Comparison of ENCODE assay signal across 9 mouse cellular contexts in the genomic region with DNA sequence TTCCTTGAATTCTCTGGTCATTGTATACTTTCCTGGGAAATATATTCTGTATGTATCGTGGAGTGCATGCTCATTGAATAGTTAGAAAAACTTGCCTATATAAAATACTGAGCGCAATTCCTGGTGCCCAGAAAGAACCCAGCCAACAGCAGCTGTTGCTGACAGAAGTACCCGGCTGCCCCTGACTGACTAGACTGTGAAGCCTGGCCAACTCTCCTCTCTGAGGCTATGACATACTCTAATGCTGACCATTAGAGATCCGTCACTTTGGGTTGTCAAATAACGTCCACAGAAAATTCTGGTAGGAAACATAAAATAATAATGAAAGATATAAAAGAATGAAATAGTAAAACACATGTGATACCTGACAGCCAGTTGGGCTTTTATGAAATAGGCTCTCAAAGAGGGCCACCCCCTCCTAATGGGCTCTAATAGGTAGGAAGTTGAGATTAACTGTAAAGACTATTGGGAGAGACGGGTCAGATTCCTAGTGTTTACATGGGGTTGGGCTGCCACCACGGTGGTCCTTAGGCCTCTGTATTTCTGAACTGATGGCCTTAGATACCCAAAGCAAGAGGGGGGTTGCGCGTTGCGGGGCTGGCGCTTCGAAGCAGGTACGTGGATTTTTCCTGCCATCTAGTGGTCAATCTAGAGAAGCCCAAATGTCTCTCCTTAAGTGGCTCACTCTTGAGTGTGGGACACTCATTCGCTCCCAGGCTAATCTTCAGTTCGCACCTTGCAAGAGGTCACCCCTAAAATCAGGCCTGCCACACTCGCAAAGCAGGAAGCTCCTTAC. TPM values are rescaled to one million over a fixed set of nuclear protein-coding genes. Genes with fewer than 3 reads are reported as not detected.
DNase-seq lines count a peak whose midpoint lies in the region; ATAC-seq and TF ChIP-seq lines count a peak whose summit lies in the region.
"Had no signal": no experiment of that assay in that cellular context is flagged by ENCODE, and none has a peak within 500 bp of the region (broad histone marks: within the 10 kb centered on the region; RNA-seq: fewer than 3 reads in every experiment).

No protein-coding gene starts in this region.

- ATAC-seq in midbrain, embryonic 11.5 days (ENCODE audit: low FRiP score) = peak; percentile 86

- no peaks in the 10 kb centered on the region for H3K27me3 ChIP-seq in thymus, adult 2 months (ENCODE audit: control insufficient read depth, insufficient read depth, low read length)
- no peaks in the 10 kb centered on the region for H3K27me3 ChIP-seq in midbrain, embryonic 11.5 days (ENCODE audit: control insufficient read depth, insufficient read depth, low read length)

- H3K9me3 ChIP-seq in midbrain, embryonic 11.5 days (ENCODE audit: control insufficient read depth, low read length) = no peaks in the 10 kb centered on the region

- DNase-seq in thymus, postnatal 0 days (ENCODE audit: low spot score) = peak; percentile 2
- DNase-seq in thymus, adult 2 months = no peak
- DNase-seq in embryo, embryonic 11.5 days (ENCODE audit: low read depth, low spot score) = peak; percentile 48
- peak; percentile 7 to 29 for DNase-seq in heart, postnatal 14 days
- peak; percentile 31 to 33 for DNase-seq in layer of hippocampus, postnatal 25 days (ENCODE audit: extremely low spot score in 1 of 2, low spot score in 1 of 2)
- DNase-seq in midbrain, embryonic 11.5 days (ENCODE audit: low spot score, missing footprints) = peak; percentile 95
- DNase-seq in yolk sac, embryonic 10.5 days (ENCODE audit: low spot score) = peak; percentile 43
- DNase-seq in urinary bladder, postnatal 14 days (ENCODE audit: low spot score) = no peak

- no peak overlapping the region for H3K9ac ChIP-seq in midbrain, embryonic 11.5 days (ENCODE audit: low read length)

- 46% methylated on average over 16 of the region's 16 CpGs for WGBS in thymus, adult 2 months
- WGBS in midbrain, embryonic 11.5 days = 29% methylated on average over 16 of the region's 16 CpGs

- TF ChIP-seq CTCF in thymus, adult 2 months (IDR thresholded peaks at IDR 0.05; ENCODE audit: borderline replicate concordance, control insufficient read depth, extremely low read depth, insufficient read depth, low read length, poor library complexity) = no peak

- H3K4me1 ChIP-seq in thymus, adult 2 months (replicated peaks; ENCODE audit: control insufficient read depth, insufficient read depth, low read length) = no peaks in the 10 kb centered on the region
- peaks cover 2% of the 10 kb centered on the region; the same call in 1 of the 2 replicates for H3K4me1 ChIP-seq in midbrain, embryonic 11.5 days (ENCODE audit: control insufficient read depth, insufficient read depth, low read length)

- TF ChIP-seq POLR2A in thymus, adult 2 months (IDR thresholded peaks at IDR 0.05; ENCODE audit: control insufficient read depth, extremely low read depth, insufficient read depth, low read length, poor library complexity) = no peak

- no peak overlapping the region for H3K4me2 ChIP-seq in midbrain, embryonic 11.5 days

- intact Hi-C loops in heart, postnatal 14 days (cut with DNase I) = loop anchor here (2.0 kb wide), 1 partner anchor 28 kb away; no protein-coding TSS in a partner anchor

- H3K27ac ChIP-seq in thymus, adult 2 months (ENCODE audit: control insufficient read depth, insufficient read depth, low read length) = no peak overlapping the region
- H3K27ac ChIP-seq in midbrain, embryonic 11.5 days (ENCODE audit: low read depth, low read length) = no peak overlapping the region

- H3K4me3 ChIP-seq in thymus, adult 2 months (ENCODE audit: control insufficient read depth, insufficient read depth, low read length) = no peak overlapping the region
- no peak overlapping the region for H3K4me3 ChIP-seq in midbrain, embryonic 11.5 days (ENCODE audit: low read depth, low read length)
- H3K4me3 ChIP-seq: erythroblast, embryonic 14.5 days had no signal

- H3K36me3 ChIP-seq in thymus, adult 2 months (ENCODE audit: control insufficient read depth, insufficient read depth, low read length) = no peaks in the 10 kb centered on the region
- no peaks in the 10 kb centered on the region for H3K36me3 ChIP-seq in midbrain, embryonic 11.5 days (ENCODE audit: control insufficient read depth, insufficient read depth, low read length)

RNA-seq across cellular contexts. Expression of gene Mon1b, which starts 53.0 kb away (rescaled TPM):
- polyA plus RNA-seq in thymus, postnatal 0 days (2015; fragmentation: Nextera tagmentation; extraction: Ambion mirVana) = 6.2 and 7.4 TPM in 2 replicates
- 16.5 and 22.7 TPM in 2 replicates for polyA plus RNA-seq in thymus, adult 2 months (2012; rRNA removed)
- 1 to 10 TPM; 6.5 to 6.7 TPM for total RNA-seq in heart, postnatal 14 days (2021)
- 10 to 100 TPM; 25.8 to 26.1 TPM for total RNA-seq in layer of hippocampus, postnatal 25 days (2021)
- polyA plus RNA-seq in midbrain, embryonic 11.5 days (2014; fragmentation: Nextera tagmentation; extraction: Ambion mirVana) = 10.9 and 11.2 TPM in 2 replicates

Comparison
In these comparisons a context has a peak if more than half of its experiments do, and no peak if none do; other contexts are left out.
1. DNase-seq: peak in thymus, postnatal 0 days (single experiment), embryo, embryonic 11.5 days (single experiment), heart, postnatal 14 days (2 of 2), layer of hippocampus, postnatal 25 days (2 of 2), midbrain, embryonic 11.5 days (single experiment) and yolk sac, embryonic 10.5 days (single experiment); none in thymus, adult 2 months (single experiment) and urinary bladder, postnatal 14 days (single experiment).